Comparison of ENCODE assay signal across 8 mouse cellular contexts in genomic region chr5:121618592-121619513, GRCm38 (mm10). TPM values are rescaled to one million over a fixed set of nuclear protein-coding genes. Genes with fewer than 3 reads are reported as not detected.
DNase-seq lines count a peak whose midpoint lies in the region; ATAC-seq lines count a peak whose summit lies in the region.

Acad12 (minus strand) TSS chr5:121618938.

- intact Hi-C loops in left cerebral cortex, postnatal 25 days (cut with DNase I): loop anchor here (1.0 kb wide), 1 partner anchor 58 kb away; no protein-coding TSS in a partner anchor

- no peaks in the 10 kb centered on the region for H3K27me3 ChIP-seq in intestine, embryonic 15.5 days (replicated peaks)

- peak within 1 kb of the TSS; percentile 77 for H3K4me2 ChIP-seq in intestine, embryonic 15.5 days (replicated peaks)

- H3K27ac ChIP-seq in intestine, embryonic 15.5 days: peak within 1 kb of the TSS; percentile 80

- peak within 1 kb of the TSS; percentile 82 for H3K9ac ChIP-seq in intestine, embryonic 15.5 days

- H3K9me3 ChIP-seq in intestine, embryonic 15.5 days: no peaks in the 10 kb centered on the region

- peak; percentile 89 for ATAC-seq in intestine, embryonic 15.5 days

- peak; percentile 90 for DNase-seq in adrenal gland, postnatal 10 days
- DNase-seq in embryo, embryonic 9.5 days (ENCODE audit: extremely low spot score): peak; percentile 97
- peak; percentile 75 to 87 for DNase-seq in gastrocnemius, postnatal 4 days (ENCODE audit: low spot score in 2 of 2)
- DNase-seq in left cerebral cortex, postnatal 25 days (ENCODE audit: low spot score in 2 of 2): peak; percentile 76 to 77
- DNase-seq in mesoderm, embryonic 11.5 days (ENCODE audit: low read depth, low spot score): peak; percentile 91
- peak; percentile 52 to 63 for DNase-seq in right cerebral cortex, postnatal 36 days (ENCODE audit: low spot score in 2 of 2)
- DNase-seq in urinary bladder, postnatal 4 days (ENCODE audit: low spot score in 2 of 2): peak; percentile 76 to 79

- no peaks in the 10 kb centered on the region for H3K36me3 ChIP-seq in intestine, embryonic 15.5 days

- H3K4me1 ChIP-seq in intestine, embryonic 15.5 days (replicated peaks): peaks cover 3% of the 10 kb centered on the region

- peak within 1 kb of the TSS; percentile 73 for H3K4me3 ChIP-seq in intestine, embryonic 15.5 days (replicated peaks)

- under 1% methylated on average over 58 of the region's 58 CpGs for WGBS in intestine, embryonic 15.5 days

RNA-seq across cellular contexts. Expression of gene Acad12, which starts in this region (rescaled TPM):
- total RNA-seq in adrenal gland, postnatal 10 days (2021): 10 to 100 TPM; 20.1 to 24.0 TPM
- total RNA-seq in gastrocnemius, postnatal 4 days (2021): 10 to 100 TPM; 10.6 to 11.5 TPM
- 2.9 and 3.1 TPM in 2 replicates for polyA plus RNA-seq in intestine, embryonic 15.5 days (2015; fragmentation: Nextera tagmentation; extraction: Ambion mirVana)
- total RNA-seq in left cerebral cortex, postnatal 25 days (2021): 1 to 10 TPM; 4.9 to 7.9 TPM

Comparison
In these comparisons a context has a peak if more than half of its experiments do, and no peak if none do; other contexts are left out.
1. Peak in every context shown above with its lines: DNase-seq, ATAC-seq, H3K4me3 ChIP-seq and H3K27ac ChIP-seq.